Mouse (Mus musculus): ENCODE results near the gene Jmjd6. TPM values are rescaled to one million over a fixed set of nuclear protein-coding genes. Genes with fewer than 3 reads are reported as not detected.

The Jmjd6 gene
- total and polyA plus RNA-seq, 3 experiments: 175 to 192 TPM; not detected in 1

DNA sequence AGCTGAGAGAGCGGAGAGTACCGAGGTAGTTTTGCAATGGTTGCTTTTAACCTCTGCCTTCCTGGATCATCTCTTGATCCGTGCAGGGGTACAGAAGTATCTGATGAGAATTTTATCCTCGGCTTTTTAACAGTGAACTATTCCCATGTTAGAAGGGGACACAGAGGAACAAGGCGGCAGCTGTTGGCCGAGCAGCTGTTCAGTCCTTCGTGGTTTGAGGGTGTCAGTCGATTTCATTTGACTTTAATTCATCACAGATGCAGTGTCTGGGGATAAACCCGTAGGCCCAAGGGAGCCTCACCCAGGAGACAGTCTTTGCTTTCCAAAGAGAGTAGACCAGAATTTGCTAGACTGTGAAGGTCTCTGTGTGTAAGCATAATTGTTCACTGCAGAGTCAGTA, 28.3 kb upstream of the Jmjd6 start:
- H3K36me3 ChIP-seq (ENCODE audit: control insufficient read depth in 1 of 2, insufficient read depth in 2 of 2, low read length in 2 of 2): no peaks in the 10 kb centered on the region
- H3K79me2 ChIP-seq (ENCODE audit: control insufficient read depth, insufficient read depth, low read length, poor library complexity): no peaks in the 10 kb centered on the region
- no peaks in the 10 kb centered on the region for H3K27me3 ChIP-seq (ENCODE audit: control insufficient read depth in 1 of 2, insufficient read depth in 2 of 2, low read length in 2 of 2)
- DNase-seq (ENCODE audit: low read depth, low spot score): no peak
- H3K9me3 ChIP-seq (replicated peaks; ENCODE audit: insufficient read depth, low read length): no peaks in the 10 kb centered on the region
- no peak overlapping the region for H3K9ac ChIP-seq (ENCODE audit: control insufficient read depth, low read depth, low read length, poor library complexity, severe bottlenecking)
- TF ChIP-seq MAX (IDR thresholded peaks at IDR 0.05; ENCODE audit: low read length): no peak
- no peak for TF ChIP-seq ZMIZ1 (IDR thresholded peaks at IDR 0.05; ENCODE audit: low read depth, low read length)
- TF ChIP-seq GABPA (IDR thresholded peaks at IDR 0.05; ENCODE audit: low read depth, low read length): no peak
- no peak for TF ChIP-seq USF2 (IDR thresholded peaks at IDR 0.05; ENCODE audit: borderline replicate concordance in 1 of 2, insufficient read depth in 1 of 2, low read depth in 1 of 2, low read length in 2 of 2)
- TF ChIP-seq E2F4 (IDR thresholded peaks at IDR 0.05; ENCODE audit: borderline replicate concordance, low read depth, low read length): no peak
- no peak for TF ChIP-seq ZKSCAN1 (IDR thresholded peaks at IDR 0.05; ENCODE audit: low read depth, low read length)
- no peak for TF ChIP-seq SMC3 (IDR thresholded peaks at IDR 0.05; ENCODE audit: low read depth, low read length)
- TF ChIP-seq SIN3A (IDR thresholded peaks at IDR 0.05; ENCODE audit: low read length): no peak
- no peaks in the 10 kb centered on the region for H3K4me1 ChIP-seq (ENCODE audit: control insufficient read depth in 1 of 2, insufficient read depth in 2 of 2, low read length in 2 of 2)
- H3K4me3 ChIP-seq (ENCODE audit: control insufficient read depth in 1 of 2, insufficient read depth in 1 of 2, low read depth in 2 of 2, low read length in 2 of 2): no peak overlapping the region
- H3K27ac ChIP-seq (ENCODE audit: control insufficient read depth, low read depth, low read length): no peak overlapping the region

DNA sequence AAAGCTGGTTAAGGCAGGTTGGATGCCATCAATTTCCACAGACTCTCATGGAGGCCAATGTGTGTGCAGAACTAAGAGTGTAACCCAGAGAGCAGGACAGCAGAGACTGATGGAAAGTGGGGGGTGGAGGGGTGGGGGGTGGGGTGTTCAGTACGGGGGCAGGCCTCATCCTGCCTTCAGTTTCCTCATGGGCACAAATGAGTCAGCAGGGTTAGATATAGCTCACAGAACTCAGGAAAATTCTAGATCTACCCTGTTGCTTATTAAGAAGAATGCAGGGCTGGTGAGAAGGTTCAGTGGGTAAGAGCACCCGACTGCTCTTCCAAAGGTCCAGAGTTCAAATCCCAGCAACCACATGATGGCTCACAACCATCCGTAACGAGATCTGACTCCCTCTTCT, 26.4 kb upstream of the Jmjd6 start:
- DNase-seq (ENCODE audit: low read depth, low spot score): no peak
- no peak for TF ChIP-seq TCF12 (IDR thresholded peaks at IDR 0.05; ENCODE audit: low read depth, low read length)
- TF ChIP-seq CHD1 (IDR thresholded peaks at IDR 0.05; ENCODE audit: low read depth, low read length): no peak
- TF ChIP-seq MAFK (IDR thresholded peaks at IDR 0.05; ENCODE audit: borderline replicate concordance, low read depth, low read length): no peak
- no peak for TF ChIP-seq NRF1 (IDR thresholded peaks at IDR 0.05; ENCODE audit: insufficient read depth, low read depth, low read length, poor library complexity, severe bottlenecking)
- no peak for TF ChIP-seq ETS1 (IDR thresholded peaks at IDR 0.05; ENCODE audit: low read depth, low read length)
- no peak for TF ChIP-seq GABPA (IDR thresholded peaks at IDR 0.05; ENCODE audit: low read depth, low read length)
- TF ChIP-seq USF2 (IDR thresholded peaks at IDR 0.05; ENCODE audit: borderline replicate concordance in 1 of 2, insufficient read depth in 1 of 2, low read depth in 1 of 2, low read length in 2 of 2): no peak
- no peak for TF ChIP-seq TAL1 (IDR thresholded peaks at IDR 0.05; ENCODE audit: low read length)
- TF ChIP-seq MAZ (IDR thresholded peaks at IDR 0.05; ENCODE audit: low read depth, low read length): no peak
- no peak for TF ChIP-seq UBTF (IDR thresholded peaks at IDR 0.05; ENCODE audit: borderline replicate concordance, insufficient read depth, low read depth, low read length)
- no peak for TF ChIP-seq ZNF384 (IDR thresholded peaks at IDR 0.05; ENCODE audit: low read depth, low read length)
- no peak for TF ChIP-seq MYB (IDR thresholded peaks at IDR 0.05; ENCODE audit: low read depth, low read length)
- TF ChIP-seq ZMIZ1 (IDR thresholded peaks at IDR 0.05; ENCODE audit: low read depth, low read length): no peak
- TF ChIP-seq HCFC1 (IDR thresholded peaks at IDR 0.05; ENCODE audit: low read depth, low read length): no peak
- TF ChIP-seq POLR2AphosphoS5 (IDR thresholded peaks at IDR 0.05; ENCODE audit: borderline replicate concordance, low read depth, low read length): no peak
- TF ChIP-seq MAX (IDR thresholded peaks at IDR 0.05; ENCODE audit: low read length): no peak
- TF ChIP-seq MYC (IDR thresholded peaks at IDR 0.05; ENCODE audit: low read depth, low read length): no peak
- no peak for TF ChIP-seq E2F4 (IDR thresholded peaks at IDR 0.05; ENCODE audit: borderline replicate concordance, low read depth, low read length)
- no peak for TF ChIP-seq CHD2 (IDR thresholded peaks at IDR 0.05; ENCODE audit: low read length)
- Histone ChIP-seq H3K9me3 (replicated peaks; ENCODE audit: insufficient read depth, low read length) (no peaks in the 10 kb centered on the region), H3K4me3 (ENCODE audit: control insufficient read depth in 1 of 2, insufficient read depth in 1 of 2, low read depth in 2 of 2, low read length in 2 of 2) (no peak overlapping the region), H3K79me2 (ENCODE audit: control insufficient read depth, insufficient read depth, low read length, poor library complexity) (no peaks in the 10 kb centered on the region), H3K27ac (ENCODE audit: control insufficient read depth, low read depth, low read length) (no peak overlapping the region), H3K27me3 (ENCODE audit: control insufficient read depth in 1 of 2, insufficient read depth in 2 of 2, low read length in 2 of 2) (no peaks in the 10 kb centered on the region), H3K36me3 (ENCODE audit: control insufficient read depth in 1 of 2, insufficient read depth in 2 of 2, low read length in 2 of 2) (no peaks in the 10 kb centered on the region), H3K4me1 (ENCODE audit: control insufficient read depth in 1 of 2, insufficient read depth in 2 of 2, low read length in 2 of 2) (no peaks in the 10 kb centered on the region), H3K9ac (ENCODE audit: control insufficient read depth, low read depth, low read length, poor library complexity, severe bottlenecking) (no peak overlapping the region)
